Mouse (Mus musculus) embryonic stem cell, embryonic (primary cell): ENCODE results near the gene Krtap1-4.

Source experiments
- CTCF ChIA-PET, 4 experiments: fragments of 300-600 bp in 2 of 4; fragments of 350-600 bp in 2 of 4; sonication (Branson Sonifier 250); formaldehyde crosslinking; loops; one replicate each; lab custom pipeline; 2022; ENCODE audit warnings: inconsistent platforms in 2 of 4; lab: Charles Lee
- POLR2A ChIA-PET, 4 experiments: fragments of 300-600 bp in 2 of 4; fragments of 350-600 bp in 2 of 4; sonication (Branson Sonifier 250); formaldehyde crosslinking; loops; one replicate each; lab custom pipeline; 2022; ENCODE audit warnings: antibody characterized with exemption in 4 of 4, inconsistent platforms in 1 of 4; lab: Charles Lee

Gene Krtap1-4

DNA sequence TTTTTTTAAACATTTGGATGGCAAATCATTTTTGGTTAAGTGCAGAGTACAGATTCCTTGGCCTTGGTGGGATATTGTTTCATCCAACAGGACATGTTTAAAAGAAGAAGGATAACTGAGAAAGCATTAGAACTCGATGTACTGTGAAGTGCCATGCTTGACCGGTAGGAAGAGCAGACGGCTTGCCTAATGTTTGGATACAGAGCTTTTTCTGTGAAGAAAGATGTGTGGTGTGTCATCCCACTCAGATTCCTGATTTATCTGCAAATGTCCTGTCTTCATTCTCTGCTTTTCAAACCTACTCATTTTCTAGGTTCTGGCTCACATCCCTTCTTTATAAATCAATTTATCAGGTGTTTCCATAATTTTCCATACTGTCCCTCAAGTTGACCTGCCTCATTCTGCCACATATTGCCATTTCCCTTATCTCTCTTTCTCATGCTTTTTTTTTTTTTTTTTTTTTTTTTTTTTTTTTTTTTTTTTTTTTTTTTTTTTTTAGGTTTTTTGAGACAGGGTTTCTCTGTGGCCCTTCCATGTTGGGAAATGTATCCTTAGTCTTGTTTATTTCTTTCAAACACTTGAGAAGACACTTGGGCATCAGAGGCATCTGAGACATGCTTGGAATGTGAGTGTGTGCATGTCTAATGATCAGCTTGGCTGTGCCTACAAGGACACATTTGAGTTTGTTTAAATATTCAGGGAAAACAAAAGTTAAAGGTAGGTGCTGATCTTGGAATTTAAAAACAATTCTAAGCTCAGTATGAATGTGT is 25.3 kb downstream of the Krtap1-4 start:
- CTCF ChIA-PET = interaction anchor here in 2 of 4 experiments (0.6 to 0.7 kb wide), 2 partner anchors 15 to 16 kb away, joined by 3 to 6 read pairs; no protein-coding TSS in a partner anchor
- POLR2A ChIA-PET = interaction anchor here (0.5 to 0.8 kb wide), 4 partner anchors 17 to 762 kb away, joined by 3 read pairs; no protein-coding TSS in a partner anchor

DNA sequence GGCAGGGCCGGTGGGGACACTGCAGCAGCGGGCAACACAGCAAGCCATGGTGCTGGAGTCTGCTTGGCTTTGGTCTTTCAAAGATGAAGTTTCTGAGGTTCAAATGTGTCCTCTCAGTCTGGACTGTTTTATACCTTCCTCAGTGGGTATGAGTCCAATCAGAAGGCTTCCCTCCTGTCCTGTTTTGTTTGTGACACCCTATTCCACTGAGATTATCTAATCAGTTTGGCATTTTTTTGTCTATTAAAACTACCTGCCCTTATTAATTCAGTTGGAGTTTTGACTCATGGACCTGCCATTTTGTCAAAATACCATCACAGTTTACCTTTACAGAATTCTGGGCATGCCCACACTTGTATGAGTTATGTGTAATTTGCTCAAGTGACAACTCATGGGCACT is 26.7 kb downstream of the Krtap1-4 start, which contains the start of gene Krtap3-2:
TSS of gene Krtap3-2 (minus strand) at position 101 of the 400 bp plus-strand sequence.
- CTCF ChIA-PET = interaction anchor here in 1 of 4 experiments (0.7 kb wide), 1 partner anchor 1627 kb away, joined by 3 read pairs; no protein-coding TSS in a partner anchor
- POLR2A ChIA-PET = no interaction called here

DNA sequence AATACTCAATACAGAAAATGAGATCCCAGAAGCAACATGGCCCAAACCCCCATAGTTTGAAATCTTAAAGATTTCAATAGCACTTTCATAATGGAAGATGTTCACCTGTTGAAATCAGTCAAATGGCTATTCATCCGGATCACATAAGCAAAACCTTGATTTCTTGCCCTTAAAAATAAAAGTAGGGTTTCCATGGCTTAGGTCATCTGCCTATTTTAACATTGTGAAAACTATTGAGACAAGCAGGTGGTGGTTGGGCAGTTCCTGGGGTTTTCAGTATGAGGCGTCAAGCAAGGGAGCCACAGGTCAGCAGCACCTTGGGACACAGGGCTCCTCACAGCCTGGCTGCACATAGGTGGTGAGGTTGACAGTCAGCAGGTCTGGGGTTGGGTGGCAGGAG is 27.3 kb downstream of the Krtap1-4 start:
- CTCF ChIA-PET = no interaction called here

DNA sequence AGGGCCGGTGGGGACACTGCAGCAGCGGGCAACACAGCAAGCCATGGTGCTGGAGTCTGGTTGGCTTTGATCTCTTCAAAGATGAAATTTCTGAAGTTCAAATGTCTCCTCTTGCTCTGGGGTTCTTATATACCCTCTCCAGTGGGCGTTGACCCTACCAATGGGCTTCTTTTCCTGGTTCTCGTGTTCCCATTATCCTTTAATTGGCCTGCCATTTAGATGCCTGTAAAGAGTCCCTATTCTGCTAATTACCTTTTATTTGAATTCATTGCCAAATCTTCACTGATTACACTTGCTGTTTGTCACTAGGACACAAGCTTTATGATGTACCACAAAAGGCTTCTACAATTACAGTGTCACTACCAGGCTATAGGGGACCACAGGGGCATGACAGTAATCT is 32.7 kb downstream of the Krtap1-4 start, which contains the start of gene Krtap3-3:
TSS of gene Krtap3-3 (minus strand) at position 101 of the 400 bp plus-strand sequence.
- ChIA-PET POLR2A (no interaction called here), CTCF (no interaction called here)

More for the DNA sequence above, 27.3 kb downstream of the Krtap1-4 start:
- POLR2A ChIA-PET = no interaction called here

DNA sequence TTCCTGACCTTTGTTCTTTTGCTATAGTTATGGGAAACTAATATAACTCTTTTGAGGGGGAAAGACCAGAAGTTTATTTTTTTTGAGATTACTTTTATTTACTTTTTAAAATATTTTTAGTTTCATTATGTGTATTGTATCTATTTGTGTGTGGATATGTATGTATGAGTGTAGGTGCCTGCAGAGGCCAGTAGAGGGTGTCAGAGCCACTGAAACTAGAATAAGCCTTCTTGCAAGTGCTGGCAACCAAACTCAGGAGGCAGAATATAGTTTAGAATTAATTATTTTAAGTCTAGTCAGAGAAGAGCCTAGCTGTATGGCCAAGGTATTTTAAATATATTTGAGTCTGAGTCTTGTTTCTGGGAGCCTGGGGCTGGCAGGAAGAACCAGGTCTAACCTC is 35.6 kb downstream of the Krtap1-4 start:
- ChIA-PET POLR2A (interaction anchor here in 1 of 4 experiments (1.1 kb wide), 1 partner anchor 8 kb away, joined by 4 read pairs; no protein-coding TSS in a partner anchor), CTCF (interaction anchor here in 1 of 4 experiments (0.9 kb wide), 1 partner anchor 621 kb away, joined by 3 read pairs; no protein-coding TSS in a partner anchor)

DNA sequence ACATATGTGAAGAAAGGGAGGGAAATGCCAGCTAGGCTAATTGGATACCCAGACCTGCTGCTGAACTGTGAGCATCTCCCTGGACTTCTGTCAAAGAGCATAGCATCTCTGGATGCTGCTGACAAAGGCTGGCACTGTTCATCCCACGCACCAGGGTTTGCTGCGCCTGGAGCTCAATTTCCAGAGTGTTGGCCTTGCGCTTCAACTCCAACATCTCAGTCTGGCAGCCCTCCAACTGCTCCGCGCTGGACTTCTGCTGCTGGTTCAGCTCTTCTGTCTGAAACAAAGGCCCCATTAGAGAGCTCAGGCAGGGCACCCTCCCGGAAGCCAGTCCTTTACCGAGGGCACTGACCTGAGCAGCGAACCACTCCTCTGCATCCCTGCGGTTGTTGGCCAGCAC is 43.7 kb downstream of the Krtap1-4 start:
- CTCF ChIA-PET = interaction anchor here in 1 of 4 experiments (0.5 kb wide), 2 partner anchors 106 to 423 kb away, joined by 3 to 11 read pairs; no protein-coding TSS in a partner anchor
- POLR2A ChIA-PET = interaction anchor here in 1 of 4 experiments (0.6 kb wide), 1 partner anchor 8 kb away, joined by 4 read pairs; no protein-coding TSS in a partner anchor
